Mouse (Mus musculus): ENCODE results near the gene Gm20388.

DNA sequence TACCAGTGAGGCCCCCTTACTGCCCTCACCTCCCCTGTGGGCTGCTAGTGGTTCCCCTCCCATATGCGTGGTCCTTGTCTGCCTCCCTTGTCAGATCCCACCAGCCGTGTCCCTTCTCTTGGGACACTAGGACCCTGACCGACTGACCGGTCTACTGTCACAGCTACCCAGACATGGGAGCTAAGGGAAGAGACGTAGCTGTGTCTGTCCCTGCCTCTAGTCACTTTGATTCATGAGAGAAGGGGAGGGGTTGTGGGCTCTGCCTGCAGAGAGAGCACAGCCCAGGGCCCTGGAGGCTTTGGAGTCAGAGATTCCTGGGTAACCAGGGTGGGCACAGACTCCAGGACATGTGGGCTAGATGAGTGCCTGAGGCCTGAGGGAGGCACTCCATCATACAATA, 386.4 kb downstream of the Gm20388 start:
- no peak for TF ChIP-seq CTCF (IDR thresholded peaks at IDR 0.05; ENCODE audit: control insufficient read depth, insufficient read depth, low read length)
- TF ChIP-seq POLR2A (IDR thresholded peaks at IDR 0.05; ENCODE audit: borderline replicate concordance, control insufficient read depth, low read depth, low read length) = no peak

Data from bone marrow, adult 2 months (tissue).